Mouse (Mus musculus) G1E (cell line): Measurements from ENCODE around the gene Marf1.

ENCODE experiments used
- CTCF ChIP-seq: IDR thresholded peaks from 2 replicates; pipeline ENCODE4 v1.5.1; 2012; ENCODE audit warnings: low read depth, low read length, inconsistent platforms, mixed read lengths
- GATA1 ChIP-seq: IDR thresholded peaks from 2 replicates; pipeline ENCODE4 v1.6.1; 2012; ENCODE audit warnings: borderline replicate concordance, low read length, inconsistent platforms, mixed read lengths
- POLR2AphosphoS5 ChIP-seq: IDR thresholded peaks from 2 replicates; pipeline ENCODE4 v1.6.1; 2012; ENCODE audit warnings: low read depth, low read length, inconsistent platforms; ENCODE audit not compliant: insufficient replicate concordance

GRCm38 (mm10) chr16:14125253-14125652, 37.9 kb downstream of the Marf1 start:
- TF ChIP-seq GATA1, result no peak
- no peak for TF ChIP-seq CTCF
- no peak for TF ChIP-seq POLR2AphosphoS5
